Mouse (Mus musculus) C2C12 (cell line): ENCODE data around the gene Lifr. TPM values are rescaled to one million over a fixed set of nuclear protein-coding genes. Genes with fewer than 3 reads are reported as not detected.

Source experiments
- H3K27me3 ChIP-seq: one replicate; pipeline ENCODE4 v1.6.1; 2011; ENCODE audit not compliant: control insufficient read depth, insufficient read depth, insufficient read length
- H3K36me3 ChIP-seq: one replicate; pipeline ENCODE4 v1.6.1; 2011; ENCODE audit not compliant: control insufficient read depth, insufficient read depth
- H3K4me3 ChIP-seq: one replicate; pipeline ENCODE4 v1.5.1; 2011; ENCODE audit warnings: mild to moderate bottlenecking, control low read depth; ENCODE audit not compliant: poor library complexity, insufficient read depth, severe bottlenecking
- H3K79me2 ChIP-seq: one replicate; pipeline ENCODE4 v1.6.1; 2011; ENCODE audit not compliant: control insufficient read depth, insufficient read depth
- H3K79me3 ChIP-seq: one replicate; pipeline ENCODE4 v1.6.1; 2011; ENCODE audit warnings: low read depth, control low read depth
- H3ac ChIP-seq: one replicate; pipeline ENCODE3; 2011; ENCODE audit warnings: low read depth; ENCODE audit not compliant: control insufficient read depth, insufficient read length
- CEBPB ChIP-seq: IDR thresholded peaks from one replicate; pipeline ENCODE4 v1.6.1; 2011; ENCODE audit warnings: low read depth, mild to moderate bottlenecking, control low read depth, moderate library complexity
- CTCF ChIP-seq: IDR thresholded peaks from one replicate; pipeline ENCODE4 v1.5.1; 2011; ENCODE audit not compliant: control insufficient read depth, insufficient read depth, insufficient read length
- FOSL1 ChIP-seq: IDR thresholded peaks from one replicate; pipeline ENCODE4 v1.8.0; 2011; ENCODE audit warnings: mild to moderate bottlenecking, low read length; ENCODE audit not compliant: poor library complexity, insufficient read depth, severe bottlenecking
- MAX ChIP-seq: IDR thresholded peaks from one replicate; pipeline ENCODE4 v1.6.1; 2011; ENCODE audit warnings: mild to moderate bottlenecking, control low read depth
- MYOD1 ChIP-seq: IDR thresholded peaks from one replicate; pipeline ENCODE4 v1.6.1; 2011; ENCODE audit warnings: low read depth; ENCODE audit not compliant: control insufficient read depth, insufficient read length
- MYOG ChIP-seq: IDR thresholded peaks from one replicate; pipeline ENCODE4 v1.6.1; 2011; ENCODE audit not compliant: control insufficient read depth, insufficient read length; ENCODE audit errors: extremely low read depth
- USF1 ChIP-seq: IDR thresholded peaks from one replicate; pipeline ENCODE4 v1.6.1; 2011; ENCODE audit warnings: low read depth, mild to moderate bottlenecking, control low read depth, moderate library complexity
- polyA plus RNA-seq: library from polyadenylated mRNA; unstranded; fragments of >200 nt; fragmentation: generic; extraction: Trizol; gene quantifications from one replicate; pipeline ENCODE4 v1.2.1, GENCODE M21; 2012; ENCODE audit warnings: missing spikeins

Gene Lifr
- polyA plus RNA-seq, 1 experiment, result 15.2 TPM

DNA sequence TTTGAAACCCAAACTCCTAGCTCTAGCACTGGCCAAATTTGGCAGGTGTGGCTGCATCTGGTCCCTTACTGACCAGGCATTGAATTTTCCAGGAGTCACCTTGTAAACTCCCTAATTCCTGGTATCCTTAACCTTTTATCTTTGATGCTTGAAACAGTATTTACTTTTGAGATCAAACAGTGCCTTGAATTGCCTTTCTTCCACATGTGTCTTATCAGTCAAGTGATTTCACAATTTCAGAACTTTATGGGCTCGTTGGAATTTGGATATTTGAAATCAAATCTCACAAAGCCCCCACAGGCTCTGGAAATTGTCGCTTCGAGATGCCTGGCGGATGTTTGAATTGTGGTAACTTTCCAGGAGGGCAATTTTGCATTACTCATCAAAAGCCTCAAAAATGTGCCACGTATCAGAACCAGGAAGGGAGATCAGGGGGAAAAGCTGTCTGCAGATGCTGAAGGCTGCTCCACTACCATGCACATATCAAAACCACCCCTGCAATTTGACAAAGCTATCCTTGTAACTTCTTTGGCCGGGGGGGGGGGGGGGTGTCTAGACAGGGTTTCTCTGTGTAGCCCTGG, 45.7 kb downstream of the Lifr start:
- peaks cover 4% of the 10 kb centered on the region for H3K79me3 ChIP-seq
- no peak for TF ChIP-seq MYOG
- peak; percentile 66 for TF ChIP-seq FOSL1
- TF ChIP-seq USF1, result no peak
- TF ChIP-seq CTCF, result no peak
- peak; percentile 96 for TF ChIP-seq CEBPB
- TF ChIP-seq MAX, result peak; percentile 25
- peak; percentile 17 for TF ChIP-seq MYOD1

DNA sequence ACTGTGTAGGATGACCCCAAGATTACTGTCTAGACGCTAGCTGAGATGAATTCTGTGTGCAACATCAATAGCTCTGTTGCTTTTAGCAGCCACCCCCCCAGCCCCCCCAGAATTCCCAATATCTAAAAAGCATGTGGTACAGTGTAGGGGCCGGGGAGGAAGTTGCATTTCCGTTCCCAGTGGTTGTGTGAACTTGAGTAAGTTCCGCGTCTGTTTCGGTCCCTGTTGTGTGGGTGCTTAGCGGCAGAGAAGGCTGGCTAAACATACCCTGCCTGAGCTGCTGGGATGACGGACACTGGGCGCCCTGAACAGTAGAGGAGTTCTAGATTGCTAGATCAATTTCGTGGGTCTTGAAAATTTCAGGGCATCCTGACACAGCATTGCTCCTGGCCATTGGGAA, 46.5 kb downstream of the Lifr start:
- Histone ChIP-seq H3K36me3 (no peaks in the 10 kb centered on the region), H3K79me3 (peaks cover 4% of the 10 kb centered on the region), H3K79me2 (peaks cover 17% of the 10 kb centered on the region), H3K4me3 (no peak overlapping the region), H3ac (no peak overlapping the region), H3K27me3 (no peaks in the 10 kb centered on the region)
- TF ChIP-seq MAX (no peak), CTCF (no peak), FOSL1 (no peak), MYOG (no peak), MYOD1 (no peak), USF1 (no peak), CEBPB (no peak)

More for the DNA sequence above, 45.7 kb downstream of the Lifr start:
- H3K4me3 ChIP-seq, result no peak overlapping the region
- no peak overlapping the region for H3ac ChIP-seq
- H3K36me3 ChIP-seq, result no peaks in the 10 kb centered on the region
- H3K79me2 ChIP-seq, result peaks cover 10% of the 10 kb centered on the region
- H3K27me3 ChIP-seq, result no peaks in the 10 kb centered on the region

- Histone ChIP-seq H3K27me3 (no peaks in the 10 kb centered on the region), H3K79me3 (peaks cover 4% of the 10 kb centered on the region), H3K36me3 (no peaks in the 10 kb centered on the region), H3ac (no peak overlapping the region), H3K4me3 (no peak overlapping the region), H3K79me2 (peaks cover 24% of the 10 kb centered on the region)
- TF ChIP-seq USF1 (no peak), CEBPB (no peak), FOSL1 (no peak), MAX (no peak), MYOG (no peak), CTCF (no peak), MYOD1 (no peak)
These were observed 47.2 kb downstream of the Lifr start for GRCm38 (mm10) chr15:7137607-7138006.

- TF ChIP-seq USF1, result no peak
- TF ChIP-seq MAX, result no peak
- TF ChIP-seq MYOD1, result no peak
- TF ChIP-seq MYOG, result no peak
- no peak for TF ChIP-seq CTCF
- no peak for TF ChIP-seq FOSL1
- no peak for TF ChIP-seq CEBPB
- H3K79me2 ChIP-seq, result peaks cover 28% of the 10 kb centered on the region
- H3K4me3 ChIP-seq, result no peak overlapping the region
- no peak overlapping the region for H3ac ChIP-seq
- peaks cover 2% of the 10 kb centered on the region for H3K79me3 ChIP-seq
- H3K27me3 ChIP-seq, result no peaks in the 10 kb centered on the region
- H3K36me3 ChIP-seq, result no peaks in the 10 kb centered on the region
These were observed 48.1 kb downstream of the Lifr start for GRCm38 (mm10) chr15:7138471-7138870.

DNA sequence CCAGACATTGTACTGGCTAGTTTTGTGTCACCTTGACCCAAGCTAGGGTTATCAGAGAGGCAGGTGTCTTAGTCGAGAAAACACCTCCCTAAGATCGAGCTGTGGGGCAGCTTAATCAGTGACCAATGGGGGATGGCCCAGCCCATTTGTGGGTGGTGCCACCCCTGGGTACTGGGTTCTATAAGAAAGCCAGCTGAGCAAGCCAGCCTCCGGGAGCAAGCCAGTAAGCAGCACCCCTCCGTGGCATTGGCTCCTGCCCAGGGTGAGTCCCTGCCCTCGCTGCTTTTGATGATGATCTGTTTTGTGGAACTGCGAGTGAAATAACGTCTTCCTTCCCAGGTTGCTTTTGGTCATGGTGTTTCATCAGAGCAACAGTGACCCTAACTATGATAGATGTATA, 49.9 kb downstream of the Lifr start:
- H3ac ChIP-seq, result no peak overlapping the region
- TF ChIP-seq FOSL1 (no peak), CEBPB (no peak), CTCF (no peak), MYOG (no peak), MYOD1 (no peak), MAX (no peak), USF1 (no peak)

More for the DNA sequence above, 49.9 kb downstream of the Lifr start:
- Histone ChIP-seq H3K27me3 (no peaks in the 10 kb centered on the region), H3K79me2 (peaks cover 28% of the 10 kb centered on the region), H3K4me3 (no peak overlapping the region), H3K79me3 (peaks cover 2% of the 10 kb centered on the region), H3K36me3 (no peaks in the 10 kb centered on the region)
